Mouse (Mus musculus): ENCODE results near the gene Trmt61a. TPM values are rescaled to one million over a fixed set of nuclear protein-coding genes. Genes with fewer than 3 reads are reported as not detected.

Trmt61a gene
- polyA plus RNA-seq (2017; shearing (Covaris generic)) = 12.0 TPM

DNA sequence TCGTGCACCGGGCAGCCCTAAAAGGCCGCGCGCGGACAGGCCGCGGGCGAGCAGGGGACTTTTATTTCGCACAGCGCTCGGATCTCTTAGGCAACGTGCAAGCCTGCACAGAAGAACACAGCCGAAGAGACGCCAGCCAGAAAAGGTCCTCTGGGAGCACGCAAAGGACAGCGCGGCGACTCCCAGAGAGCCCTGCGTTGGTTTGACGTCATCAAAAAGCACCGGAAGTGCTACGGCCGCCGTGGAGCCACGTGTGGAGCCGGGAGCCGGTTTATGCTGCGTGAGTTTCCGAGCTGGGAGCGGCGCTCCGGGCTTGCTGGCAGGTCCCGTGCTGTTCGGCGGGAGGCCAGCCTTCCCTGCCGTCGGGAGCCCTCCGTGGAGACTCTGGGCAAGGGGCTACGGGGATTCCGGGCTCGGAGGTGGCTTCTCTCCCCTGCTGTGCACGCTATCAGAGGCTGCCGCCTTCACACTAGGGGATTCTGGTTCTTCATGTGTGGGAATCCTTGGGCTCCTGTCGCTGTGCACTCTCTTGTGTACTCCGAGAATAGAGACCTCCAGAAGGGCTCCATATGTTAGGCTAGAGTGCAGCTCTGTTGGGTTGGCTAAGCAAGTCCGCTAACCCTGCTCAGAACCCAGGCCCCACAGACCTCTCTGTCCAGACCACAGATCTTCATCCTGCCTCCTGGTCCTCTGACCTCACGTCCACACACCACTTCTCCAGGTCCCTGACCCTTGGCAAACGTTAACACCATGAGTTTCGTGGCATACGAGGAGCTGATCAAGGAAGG is at the start of gene Trmt61a:
TSS of gene Trmt61a (plus strand) at position 224 of the 788 bp plus-strand sequence.

DNA sequence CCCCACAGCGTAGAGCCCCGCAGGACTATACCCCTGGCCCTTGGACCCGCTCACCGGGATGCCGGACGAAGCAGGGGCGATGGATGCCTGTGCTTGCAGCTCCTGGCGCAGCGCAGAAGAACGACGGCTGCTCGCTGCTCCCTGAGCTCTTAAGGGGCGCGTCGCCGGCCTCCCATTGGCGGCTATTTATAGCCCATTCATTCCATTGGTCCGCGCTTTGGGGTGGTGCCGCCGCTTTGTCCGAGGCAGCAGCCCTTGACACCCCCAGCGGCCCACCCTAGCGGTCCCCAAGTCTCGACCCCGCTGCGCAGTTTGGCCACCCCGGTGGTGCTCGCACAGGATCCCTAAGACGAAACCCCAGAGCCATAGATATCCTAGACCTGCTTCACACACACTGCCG is 5.7 kb upstream of the Trmt61a start, which contains the start of gene Ckb:
TSS of gene Ckb (minus strand) at position 163 of the 400 bp plus-strand sequence.

DNA sequence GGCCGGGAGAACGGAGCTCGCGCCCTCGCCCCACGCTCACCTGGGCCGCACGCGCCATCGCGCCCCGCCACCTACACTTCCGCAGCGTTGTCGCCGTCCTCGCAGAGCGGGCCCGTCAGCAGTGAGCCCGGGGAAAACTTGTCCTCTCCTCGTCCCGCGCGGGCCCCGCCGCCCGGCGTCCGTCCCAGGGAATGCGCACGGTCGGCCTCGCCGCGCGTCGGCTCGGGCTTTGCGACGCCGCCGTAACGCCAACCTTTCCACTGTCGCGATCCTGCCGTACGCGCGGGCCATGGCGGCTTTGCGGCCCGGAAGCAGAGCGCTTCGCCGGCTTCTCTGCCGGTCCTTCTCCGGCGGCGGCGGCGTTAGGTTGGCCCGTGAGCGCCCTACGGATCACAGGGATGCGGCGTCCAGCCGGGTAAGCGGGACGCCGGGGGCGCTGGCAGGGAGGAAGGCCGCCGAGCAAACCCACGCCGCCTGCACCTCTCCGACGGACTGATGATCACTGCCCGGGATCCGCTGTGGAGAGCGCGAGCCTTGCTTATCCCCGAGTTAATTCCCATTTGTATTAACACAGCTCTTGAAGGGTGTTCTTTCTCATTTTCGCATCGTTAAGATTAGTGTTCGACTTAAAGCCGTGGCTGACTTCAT is 35.2 kb downstream of the Trmt61a start, which contains the start of the genes Bag5 and Apopt1:
TSS of gene Bag5 (minus strand) at position 254 of the 648 bp plus-strand sequence.
TSS of gene Apopt1 (plus strand) at position 258 of the 648 bp plus-strand sequence.

Other genes starting within 250 kb of the Trmt61a start
- 1.3 TPM for gene Tnfaip2, start 235.6 kb upstream of the Trmt61a start, polyA plus RNA-seq (2017; shearing (Covaris generic))
- gene Gm266, start 192.3 kb upstream of the Trmt61a start, polyA plus RNA-seq (2017; shearing (Covaris generic)) = not detected
- gene Eif5, start 140.1 kb upstream of the Trmt61a start, polyA plus RNA-seq (2017; shearing (Covaris generic)) = 959 TPM
- 94.7 TPM for gene Mark3, start 103.6 kb upstream of the Trmt61a start, polyA plus RNA-seq (2017; shearing (Covaris generic))
- gene Ckb, start 5.8 kb upstream of the Trmt61a start, polyA plus RNA-seq (2017; shearing (Covaris generic)) = 44.3 TPM
- 45.8 TPM for gene Bag5, start 35.2 kb downstream of the Trmt61a start, polyA plus RNA-seq (2017; shearing (Covaris generic))
- gene Apopt1, start 35.2 kb downstream of the Trmt61a start, polyA plus RNA-seq (2017; shearing (Covaris generic)) = 31.7 TPM
- gene Klc1, start 80.7 kb downstream of the Trmt61a start, polyA plus RNA-seq (2017; shearing (Covaris generic)) = 33.2 TPM
- 2.9 TPM for gene Xrcc3, start 135.8 kb downstream of the Trmt61a start, polyA plus RNA-seq (2017; shearing (Covaris generic))
- 4.8 TPM for gene Zfyve21, start 136.1 kb downstream of the Trmt61a start, polyA plus RNA-seq (2017; shearing (Covaris generic))
- gene Ppp1r13b, start 230.0 kb downstream of the Trmt61a start, polyA plus RNA-seq (2017; shearing (Covaris generic)) = 46.5 TPM

Measured in effector memory CD4-positive, alpha-beta T cell, adult 5 months (primary cell).